Mouse (Mus musculus): ENCODE measurements at regions not wholly inside any gene's neighbourhood (a gene's known extent, or its start where the extent isn't known, plus 50 kb on each side); places are given as distances from the start of the nearest gene placed in this dataset.
"Not testable (repeated sequence)": the region's sequence is repeated elsewhere in the genome, so short reads cannot be mapped to it uniquely, and the experiment has no call there.

GRCm38 (mm10) chr1:140693482-140693881 is 447.5 kb downstream of the Kcnt2 start:
- Histone ChIP-seq H3K4me1 (replicated peaks) (no peaks in the 10 kb centered on the region), H3K9me3 (no peaks in the 10 kb centered on the region), H3K27me3 (no peaks in the 10 kb centered on the region), H3K36me3 (no peaks in the 10 kb centered on the region), H3K9ac (no peak overlapping the region), H3K27ac (replicated peaks) (no peak overlapping the region), H3K4me3 (no peak overlapping the region), H3K4me2 (no peak overlapping the region)
- ATAC-seq (ENCODE audit: low read depth), result no peak
- 90% methylated on average over 7 of the region's 7 CpGs for WGBS

GRCm38 (mm10) chr1:140730189-140730588 is 484.2 kb downstream of the Kcnt2 start:
- Histone ChIP-seq H3K4me2 (no peak overlapping the region), H3K9ac (no peak overlapping the region), H3K9me3 (no peaks in the 10 kb centered on the region), H3K27me3 (no peaks in the 10 kb centered on the region), H3K4me3 (no peak overlapping the region), H3K4me1 (replicated peaks) (no peaks in the 10 kb centered on the region), H3K36me3 (no peaks in the 10 kb centered on the region), H3K27ac (replicated peaks) (no peak overlapping the region)
- 95% methylated on average over 1 of the region's 1 CpGs for WGBS
- ATAC-seq (ENCODE audit: low read depth), result no peak

DNA sequence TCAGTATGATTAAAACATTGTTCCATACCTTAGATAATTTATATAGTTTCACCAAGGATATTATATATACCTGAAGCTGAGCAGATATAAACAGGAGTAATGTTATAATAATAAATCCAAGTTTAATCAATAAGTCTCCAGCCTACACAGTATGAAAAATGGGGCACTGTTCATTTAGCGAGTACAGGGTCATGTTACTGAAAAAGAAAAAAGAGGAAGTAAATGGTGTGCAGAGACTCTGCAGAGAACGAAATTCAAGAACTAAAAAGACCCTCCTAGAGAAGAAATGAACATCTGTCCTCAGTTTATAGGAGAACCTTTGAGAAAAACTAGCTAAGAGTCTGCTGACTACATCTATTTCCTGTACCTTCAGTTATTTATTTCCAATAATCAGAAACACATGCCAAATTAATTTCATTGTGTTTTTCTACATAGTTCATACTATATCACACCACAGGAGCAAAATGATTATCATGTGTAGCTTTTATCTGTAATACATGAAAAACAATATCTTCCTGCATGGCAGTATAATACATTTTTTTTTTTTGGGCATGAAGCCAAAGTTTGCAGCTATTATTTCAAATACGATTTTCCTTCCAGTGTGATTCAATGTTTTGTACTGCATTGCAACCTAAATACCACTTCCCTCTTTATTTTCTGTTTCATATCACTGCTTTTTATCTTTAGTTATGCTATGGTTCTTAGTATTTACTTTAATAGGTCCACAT is 493.2 kb downstream of the Kcnt2 start:
- ATAC-seq (ENCODE audit: low read depth), result no peak
- H3K36me3 ChIP-seq, result no peaks in the 10 kb centered on the region
- no peak overlapping the region for H3K27ac ChIP-seq (replicated peaks)
- WGBS, result 71% methylated on average over 3 of the region's 3 CpGs
- no peak overlapping the region for H3K9ac ChIP-seq
- H3K4me2 ChIP-seq, result no peak overlapping the region
- H3K27me3 ChIP-seq, result no peaks in the 10 kb centered on the region
- peaks cover 6% of the 10 kb centered on the region; the same call in 1 of the 2 replicates for H3K9me3 ChIP-seq
- H3K4me3 ChIP-seq, result no peak overlapping the region
- no peaks in the 10 kb centered on the region for H3K4me1 ChIP-seq (replicated peaks)

DNA sequence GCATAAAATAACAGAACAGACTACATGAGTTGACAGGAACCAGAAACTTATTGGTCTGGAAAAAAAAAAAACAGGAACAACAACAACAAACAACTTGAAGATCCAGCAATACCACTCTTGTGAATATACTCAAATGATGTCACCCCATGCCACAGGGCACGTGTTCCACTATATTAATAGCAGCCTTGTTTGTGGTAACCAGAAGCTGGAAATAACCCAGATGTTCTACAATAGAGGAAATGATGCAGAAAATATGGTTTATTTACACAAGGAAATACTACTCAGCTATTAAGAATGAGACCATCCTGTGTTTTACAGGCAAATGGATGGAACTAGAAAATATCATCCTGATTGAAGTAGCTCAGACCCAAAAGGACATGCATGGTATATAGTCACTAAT is 494.1 kb downstream of the Kcnt2 start:
- ATAC-seq (ENCODE audit: low read depth), result no peak
- 64% methylated on average over 1 of the region's 1 CpGs for WGBS

DNA sequence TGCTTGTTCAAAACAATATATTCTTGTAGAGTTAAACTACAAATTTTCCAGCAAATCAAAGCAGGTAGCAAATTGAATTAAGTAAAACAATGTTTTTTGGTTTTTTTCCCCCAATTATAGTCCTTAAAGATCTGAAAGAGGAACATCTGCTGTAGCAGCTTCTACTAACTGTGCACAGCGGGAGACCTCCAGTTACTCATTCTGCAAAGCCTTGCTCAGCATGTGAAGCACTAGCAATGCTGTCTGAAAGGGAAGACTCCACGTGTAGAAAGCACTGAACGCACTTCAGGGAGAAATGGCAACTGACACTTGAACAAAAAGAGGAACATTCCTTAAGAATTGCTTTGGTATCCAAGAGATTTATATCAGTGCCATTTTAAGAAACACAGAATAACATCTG is 502.1 kb downstream of the Kcnt2 start:
- Histone ChIP-seq H3K4me3 (no peak overlapping the region), H3K9ac (no peak overlapping the region), H3K27me3 (no peaks in the 10 kb centered on the region), H3K9me3 (no peaks in the 10 kb centered on the region), H3K36me3 (no peaks in the 10 kb centered on the region), H3K4me2 (no peak overlapping the region), H3K27ac (replicated peaks) (no peak overlapping the region), H3K4me1 (replicated peaks) (no peaks in the 10 kb centered on the region)
- 5% methylated on average over 3 of the region's 3 CpGs for WGBS
- ATAC-seq (ENCODE audit: low read depth), result peak; percentile 71; the same call in 1 of the 2 replicates

More for the DNA sequence above, 494.1 kb downstream of the Kcnt2 start:
- Histone ChIP-seq H3K27me3 (no peaks in the 10 kb centered on the region), H3K27ac (replicated peaks) (no peak overlapping the region), H3K4me3 (no peak overlapping the region), H3K36me3 (no peaks in the 10 kb centered on the region), H3K9me3 (peaks cover 6% of the 10 kb centered on the region; the same call in 1 of the 2 replicates), H3K9ac (no peak overlapping the region), H3K4me2 (no peak overlapping the region), H3K4me1 (replicated peaks) (no peaks in the 10 kb centered on the region)

- 90% methylated on average over 1 of the region's 1 CpGs for WGBS
- Histone ChIP-seq H3K4me3 (no peak overlapping the region), H3K27ac (replicated peaks) (no peak overlapping the region), H3K36me3 (no peaks in the 10 kb centered on the region), H3K9me3 (no peaks in the 10 kb centered on the region), H3K4me1 (replicated peaks) (no peaks in the 10 kb centered on the region), H3K4me2 (no peak overlapping the region), H3K27me3 (no peaks in the 10 kb centered on the region), H3K9ac (no peak overlapping the region)
- ATAC-seq (ENCODE audit: low read depth), result no peak
These were observed 519.9 kb downstream of the Kcnt2 start for GRCm38 (mm10) chr1:140765906-140766305.

- H3K27me3 ChIP-seq; H3K4me1 ChIP-seq (replicated peaks); H3K9me3 ChIP-seq; H3K4me2 ChIP-seq; ATAC-seq (ENCODE audit: low read depth); H3K36me3 ChIP-seq; H3K4me3 ChIP-seq; H3K9ac ChIP-seq; H3K27ac ChIP-seq (replicated peaks): not testable (repeated sequence)
- WGBS, result 82% methylated on average over 4 of the region's 4 CpGs
These were observed 527.8 kb downstream of the Kcnt2 start for GRCm38 (mm10) chr1:140773769-140774168.

- no peak overlapping the region for H3K27ac ChIP-seq (replicated peaks)
- no peaks in the 10 kb centered on the region for H3K27me3 ChIP-seq
- H3K9me3 ChIP-seq, result no peaks in the 10 kb centered on the region
- H3K4me2 ChIP-seq, result no peak overlapping the region
- H3K9ac ChIP-seq, result no peak overlapping the region
- no peaks in the 10 kb centered on the region for H3K36me3 ChIP-seq
- 82% methylated on average over 5 of the region's 5 CpGs for WGBS
- no peak overlapping the region for H3K4me3 ChIP-seq
- no peaks in the 10 kb centered on the region for H3K4me1 ChIP-seq (replicated peaks)
- ATAC-seq (ENCODE audit: low read depth), result no peak
These were observed 564.2 kb downstream of the Kcnt2 start for GRCm38 (mm10) chr1:140810170-140810569.

- no peak overlapping the region for H3K4me3 ChIP-seq
- ATAC-seq (ENCODE audit: low read depth), result no peak
- no peak overlapping the region for H3K9ac ChIP-seq
- H3K9me3 ChIP-seq, result no peaks in the 10 kb centered on the region
- H3K36me3 ChIP-seq, result no peaks in the 10 kb centered on the region
- H3K4me2 ChIP-seq, result no peak overlapping the region
- WGBS, result 80% methylated on average over 4 of the region's 4 CpGs
- H3K4me1 ChIP-seq (replicated peaks), result no peaks in the 10 kb centered on the region
- no peak overlapping the region for H3K27ac ChIP-seq (replicated peaks)
- H3K27me3 ChIP-seq, result no peaks in the 10 kb centered on the region
These were observed 592.8 kb downstream of the Kcnt2 start for GRCm38 (mm10) chr1:140838766-140839165.

DNA sequence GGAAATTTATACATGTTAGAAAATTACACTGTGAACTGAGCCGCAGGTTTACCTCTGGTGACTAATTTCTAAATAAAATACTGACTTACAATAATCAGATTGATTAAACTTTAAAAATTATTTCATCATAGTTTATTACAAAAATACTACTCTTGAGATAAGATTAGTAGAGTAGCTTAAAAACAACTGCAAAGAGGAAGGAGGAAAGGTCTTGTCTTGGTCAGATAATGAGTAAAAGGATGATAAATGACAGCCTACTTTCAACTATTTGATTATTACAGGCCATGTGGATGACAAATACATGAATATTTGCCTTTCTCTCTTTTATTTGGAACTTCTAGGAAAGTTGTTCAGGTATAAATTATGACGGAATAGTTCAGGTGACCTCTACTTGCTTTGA is 594.6 kb downstream of the Kcnt2 start:
- H3K4me2 ChIP-seq, result no peak overlapping the region
- H3K4me3 ChIP-seq, result no peak overlapping the region
- WGBS, result 92% methylated on average over 2 of the region's 2 CpGs
- no peaks in the 10 kb centered on the region for H3K36me3 ChIP-seq
- H3K27me3 ChIP-seq, result no peaks in the 10 kb centered on the region
- H3K9me3 ChIP-seq, result no peaks in the 10 kb centered on the region
- ATAC-seq (ENCODE audit: low read depth), result no peak
- H3K4me1 ChIP-seq (replicated peaks), result no peaks in the 10 kb centered on the region
- H3K27ac ChIP-seq (replicated peaks), result no peak overlapping the region
- no peak overlapping the region for H3K9ac ChIP-seq

GRCm38 (mm10) chr1:140848053-140848452 is 602.1 kb downstream of the Kcnt2 start:
- H3K4me1 ChIP-seq (replicated peaks); H3K27me3 ChIP-seq; ATAC-seq (ENCODE audit: low read depth); H3K27ac ChIP-seq (replicated peaks); H3K36me3 ChIP-seq; H3K9ac ChIP-seq; H3K4me3 ChIP-seq; H3K9me3 ChIP-seq; H3K4me2 ChIP-seq: not testable (repeated sequence)
- WGBS, result 69% methylated on average over 3 of the region's 3 CpGs

DNA sequence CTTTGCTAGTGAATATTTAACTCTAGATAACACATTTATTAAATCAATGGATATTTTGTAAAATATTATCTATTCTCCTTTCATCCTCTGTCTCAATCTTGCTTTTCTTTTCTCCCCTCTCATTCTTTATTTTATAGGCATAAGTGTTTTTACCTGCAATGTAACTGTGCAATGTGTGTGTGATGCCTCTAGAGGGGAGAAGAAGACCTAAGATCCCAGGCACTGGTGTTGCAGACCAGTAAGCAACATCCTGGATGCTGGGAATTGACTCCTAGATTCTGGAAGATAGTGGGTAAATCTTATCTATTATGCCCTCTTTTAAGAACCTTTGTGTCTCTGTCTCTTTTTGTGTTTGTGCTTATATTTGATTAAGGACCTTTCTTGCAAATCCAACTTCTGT is 605.6 kb downstream of the Kcnt2 start:
- H3K4me1 ChIP-seq (replicated peaks), result no peaks in the 10 kb centered on the region
- ATAC-seq (ENCODE audit: low read depth), result no peak
- H3K9ac ChIP-seq, result no peak overlapping the region
- H3K27ac ChIP-seq (replicated peaks), result no peak overlapping the region
- H3K4me2 ChIP-seq, result no peak overlapping the region
- H3K4me3 ChIP-seq, result no peak overlapping the region
- no peaks in the 10 kb centered on the region for H3K27me3 ChIP-seq
- H3K36me3 ChIP-seq, result no peaks in the 10 kb centered on the region
- no peaks in the 10 kb centered on the region for H3K9me3 ChIP-seq
